Mouse (Mus musculus) layer of hippocampus, adult 8-10 months (tissue): ENCODE measurements around the gene Khdrbs1. TPM values are rescaled to one million over a fixed set of nuclear protein-coding genes. Genes with fewer than 3 reads are reported as not detected.
"Not testable (repeated sequence)": the region's sequence is repeated elsewhere in the genome, so short reads cannot be mapped to it uniquely, and the experiment has no call there.

ENCODE experiments used
- DNase-seq, 2 experiments: peaks; one replicate each; pipeline ENCODE4 v3.0.0; 2022; ENCODE audit warnings: low spot score in 2 of 2
- total RNA-seq, 4 experiments: library from RNA; stranded (reverse); gene quantifications; 2 replicates each; pipeline ENCODE4 v1.2.4; 2022

Khdrbs1 gene
- total RNA-seq: 10 to 100 TPM; 83.3 to 90.1 (median 85.7) TPM

- peak; percentile 93 to 95 for DNase-seq
Observed at GRCm38 (mm10) chr4:129742232-129743009, at the start of gene Khdrbs1. Khdrbs1 (minus strand) TSS chr4:129742303.

GRCm38 (mm10) chr4:129791399-129791798 lies 49.3 kb upstream of the Khdrbs1 start:
- DNase-seq: peak in 1 of 2 experiments; percentile 56

- no peak for DNase-seq
Observed at GRCm38 (mm10) chr4:129790475-129790874, 48.4 kb upstream of the Khdrbs1 start.

DNA sequence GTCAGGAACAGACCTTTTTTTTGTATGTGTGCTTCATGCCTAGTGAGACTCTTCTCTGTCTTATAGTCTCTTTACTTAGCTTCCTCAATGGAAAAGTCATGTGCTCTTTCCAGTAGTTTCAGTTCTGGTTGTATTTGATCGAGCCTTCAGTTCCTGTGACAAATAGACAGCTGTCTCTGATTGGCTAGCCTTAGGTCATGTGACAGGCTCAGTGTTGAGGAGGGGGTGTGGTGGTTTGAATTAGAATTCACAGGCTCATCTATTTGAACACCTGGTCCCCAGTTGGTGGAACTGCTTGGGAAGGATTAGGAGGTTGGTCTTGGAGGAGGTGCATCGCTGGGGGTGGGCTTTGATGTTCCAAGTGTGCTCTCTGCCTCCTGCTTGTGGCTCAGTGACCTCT lies 47.5 kb upstream of the Khdrbs1 start:
- DNase-seq: no peak

DNA sequence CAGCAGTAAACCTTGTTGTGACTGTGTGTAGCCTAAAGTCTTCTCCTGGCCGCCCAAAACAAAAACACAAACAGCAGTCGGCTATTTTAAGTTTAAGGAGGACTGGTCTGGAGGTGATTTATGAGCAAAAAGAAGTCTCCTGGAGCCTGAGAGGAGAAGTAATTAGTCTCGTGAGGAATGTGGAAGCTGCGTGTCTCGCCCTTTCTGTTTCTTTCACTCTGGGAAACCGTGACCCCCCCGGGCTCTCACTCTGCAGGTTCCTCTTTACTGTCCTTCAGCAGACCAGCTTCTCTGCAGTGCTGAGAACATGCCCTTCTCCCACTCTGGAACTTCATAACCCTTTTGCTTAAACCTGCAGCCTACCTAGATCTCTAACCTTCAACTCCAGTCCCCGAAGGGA lies 46.6 kb upstream of the Khdrbs1 start:
- no peak for DNase-seq

DNA sequence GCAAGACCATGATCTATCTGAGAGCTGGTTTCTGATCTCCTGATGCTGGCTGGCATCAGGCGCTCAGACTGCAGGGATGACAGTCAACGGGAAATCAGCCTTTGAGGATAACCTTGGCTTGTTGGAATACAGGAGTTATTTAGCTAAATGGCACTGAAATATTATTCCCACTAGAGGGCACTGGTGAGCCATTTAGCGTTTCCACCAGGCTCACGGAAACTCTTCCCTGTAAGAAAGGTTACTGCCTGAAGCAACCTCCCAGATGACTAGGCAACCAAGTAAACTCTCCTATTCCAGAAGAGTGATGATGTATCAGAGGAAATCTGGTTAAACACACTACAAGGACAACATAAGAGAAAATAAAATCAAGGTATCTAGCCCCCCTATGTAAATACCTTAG lies 43.1 kb upstream of the Khdrbs1 start:
- DNase-seq: peak; percentile 59 to 81

- no peak for DNase-seq
Observed at GRCm38 (mm10) chr4:129783506-129783905, 41.4 kb upstream of the Khdrbs1 start.

DNA sequence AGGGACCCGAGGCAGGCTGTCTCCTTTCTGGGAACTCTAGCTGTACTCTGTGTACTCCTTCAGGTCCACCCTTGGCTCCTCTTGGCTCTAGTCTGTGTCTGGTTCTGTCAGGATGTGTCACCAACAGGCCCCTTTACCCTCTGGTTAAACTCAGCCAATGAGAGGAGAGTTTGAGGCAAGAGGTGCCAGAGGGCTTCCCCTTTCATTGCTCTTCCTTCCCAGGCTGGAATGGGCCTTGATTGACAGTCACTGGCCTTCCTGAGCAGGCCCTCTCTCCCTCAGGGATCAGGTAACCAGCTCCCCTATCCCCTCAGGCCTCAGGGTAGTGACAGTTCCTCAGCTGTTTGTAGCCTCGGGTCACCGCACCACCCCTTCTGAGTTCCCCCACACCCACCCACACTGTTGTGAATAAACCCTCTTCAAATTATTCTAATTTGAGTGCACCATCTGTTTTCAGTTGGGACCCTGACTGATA lies 40.8 kb upstream of the Khdrbs1 start:
- DNase-seq: no peak

GRCm38 (mm10) chr4:129781881-129782675 lies 40.0 kb upstream of the Khdrbs1 start:
- DNase-seq: no peak

GRCm38 (mm10) chr4:129771672-129772521 lies 29.8 kb upstream of the Khdrbs1 start:
- no peak for DNase-seq

GRCm38 (mm10) chr4:129771314-129771671 lies 29.2 kb upstream of the Khdrbs1 start:
- no peak for DNase-seq

- no peak for DNase-seq
Observed at GRCm38 (mm10) chr4:129770600-129770999, 28.5 kb upstream of the Khdrbs1 start.

- DNase-seq: not testable (repeated sequence)
Observed at GRCm38 (mm10) chr4:129768742-129769141, 26.6 kb upstream of the Khdrbs1 start.

GRCm38 (mm10) chr4:129767782-129768181 lies 25.7 kb upstream of the Khdrbs1 start:
- DNase-seq: no peak

- DNase-seq: no peak
Observed at GRCm38 (mm10) chr4:129765351-129765750, 23.2 kb upstream of the Khdrbs1 start.

- DNase-seq: not testable (repeated sequence)
Observed at GRCm38 (mm10) chr4:129762496-129762895, 20.4 kb upstream of the Khdrbs1 start.

GRCm38 (mm10) chr4:129761606-129762005 lies 19.5 kb upstream of the Khdrbs1 start:
- DNase-seq: no peak

GRCm38 (mm10) chr4:129755455-129755854 lies 13.4 kb upstream of the Khdrbs1 start:
- DNase-seq: no peak

GRCm38 (mm10) chr4:129754742-129755141 lies 12.6 kb upstream of the Khdrbs1 start:
- DNase-seq: no peak

- no peak for DNase-seq
Observed at GRCm38 (mm10) chr4:129750430-129750829, 8.3 kb upstream of the Khdrbs1 start.

GRCm38 (mm10) chr4:129746591-129746990 lies 4.5 kb upstream of the Khdrbs1 start:
- DNase-seq: no peak
